Mouse (Mus musculus) effector memory CD4-positive, alpha-beta T cell, adult 5 months (primary cell): ENCODE results near the gene Eif5. TPM values are rescaled to one million over a fixed set of nuclear protein-coding genes. Genes with fewer than 3 reads are reported as not detected.

Experiments
- polyA plus RNA-seq: library from polyadenylated mRNA; unstranded; fragments of 100-300 nt; shearing (Covaris generic); gene quantifications from one replicate; pipeline ENCODE4 v1.2.1, GENCODE M21; 2017

The Eif5 gene
- 959 TPM for polyA plus RNA-seq

DNA sequence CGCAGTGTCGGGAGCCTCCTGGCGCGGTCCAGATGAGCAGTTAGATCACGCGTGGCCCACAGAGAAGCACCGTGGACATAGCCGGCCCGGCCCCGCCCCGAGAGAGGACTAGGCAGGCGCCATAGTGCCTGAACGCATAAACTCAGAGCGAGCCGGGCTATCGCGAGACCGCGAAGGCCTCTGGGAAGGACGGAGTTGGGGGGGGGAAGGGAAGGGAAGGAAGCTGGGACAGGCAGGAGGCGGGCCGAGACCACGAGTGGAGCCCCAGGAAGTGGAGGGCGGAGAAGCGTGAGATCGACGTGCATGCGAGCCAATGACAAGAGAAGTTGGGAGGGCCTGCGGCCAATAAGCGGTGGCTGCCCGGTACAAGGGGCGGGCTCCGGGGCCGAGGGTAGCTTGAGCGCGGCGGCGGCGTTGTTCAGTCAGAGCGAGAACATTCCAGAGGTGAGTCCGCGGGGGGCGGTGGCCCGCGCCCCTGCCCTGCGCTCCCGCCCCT is at the start of gene Eif5:
Eif5 (plus strand) TSS at position 221 of the 496 bp plus-strand sequence.

DNA sequence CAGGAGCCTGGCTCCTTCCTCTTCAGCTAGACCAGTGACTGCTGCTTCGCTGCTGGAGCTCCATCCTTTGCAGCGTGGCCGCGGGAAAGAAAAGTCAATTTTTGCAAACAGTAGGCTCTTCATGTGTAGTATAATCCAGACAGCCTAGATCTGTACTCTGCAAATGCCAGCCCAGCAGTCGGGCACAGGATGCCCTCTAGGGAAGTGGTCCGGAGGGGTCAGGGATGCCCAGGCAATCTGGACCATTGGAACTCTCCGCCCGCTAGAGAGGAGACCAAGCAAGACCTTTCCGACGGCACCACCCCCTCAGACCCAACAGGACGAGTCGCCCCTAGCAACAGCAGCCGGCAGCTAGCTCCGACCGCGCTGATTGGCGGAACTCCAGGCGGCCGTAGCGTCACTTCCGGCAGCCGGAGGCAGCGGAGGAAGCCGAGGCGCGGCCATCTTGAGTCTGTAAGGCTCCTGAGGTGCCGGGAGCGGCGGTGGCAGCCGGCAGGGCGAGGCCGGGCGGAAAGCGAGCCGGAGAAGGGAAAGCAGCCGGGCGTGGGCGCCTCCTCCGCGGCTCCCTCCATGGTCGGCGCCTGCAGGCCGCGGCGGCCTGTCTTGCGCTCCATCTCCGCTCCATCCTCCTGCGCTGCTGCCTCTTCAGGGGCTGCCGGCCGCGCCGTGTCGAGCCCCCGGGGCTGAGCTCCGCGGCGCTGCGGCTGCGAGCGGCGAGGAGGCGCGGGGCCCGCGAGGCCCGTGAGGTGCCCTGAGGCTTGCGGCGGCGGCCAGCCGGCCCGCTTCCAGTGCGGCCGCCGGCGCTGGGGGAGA is 36.5 kb downstream of the Eif5 start, which contains the start of gene Mark3:
Mark3 (plus strand) TSS at position 450 of the 813 bp plus-strand sequence.

Other genes with a start within 250 kb of the Eif5 start
- gene Cdc42bpb, start 160.3 kb upstream of the Eif5 start, polyA plus RNA-seq = 0.21 TPM
- not detected for gene Lbhd2, start 131.2 kb upstream of the Eif5 start, polyA plus RNA-seq
- gene Exoc3l4, start 121.0 kb upstream of the Eif5 start, polyA plus RNA-seq = not detected
- gene Tnfaip2, start 95.5 kb upstream of the Eif5 start, polyA plus RNA-seq = 1.3 TPM
- gene Gm266, start 52.2 kb upstream of the Eif5 start, polyA plus RNA-seq = not detected
- 94.7 TPM for gene Mark3, start 36.5 kb downstream of the Eif5 start, polyA plus RNA-seq
- gene Ckb, start 134.3 kb downstream of the Eif5 start, polyA plus RNA-seq = 44.3 TPM
- 12.0 TPM for gene Trmt61a, start 140.1 kb downstream of the Eif5 start, polyA plus RNA-seq
- 45.8 TPM for gene Bag5, start 175.2 kb downstream of the Eif5 start, polyA plus RNA-seq
- gene Apopt1, start 175.2 kb downstream of the Eif5 start, polyA plus RNA-seq = 31.7 TPM
- gene Klc1, start 220.8 kb downstream of the Eif5 start, polyA plus RNA-seq = 33.2 TPM